Mouse (Mus musculus): ENCODE data around the gene Frmpd1. TPM values are rescaled to one million over a fixed set of nuclear protein-coding genes. Genes with fewer than 3 reads are reported as not detected.
A peak's percentile ranks its signal among the peaks of the same experiment; 100 is the strongest.

The Frmpd1 gene
- polyA plus RNA-seq, 1 experiment from 2014 or later, result 0.42 TPM

- no peaks in the 10 kb centered on the region for H3K36me3 ChIP-seq (ENCODE audit: control insufficient read depth, insufficient read depth)
- WGBS, result 48% methylated on average over 3 of the region's 3 CpGs
- no peak overlapping the region for H3K4me3 ChIP-seq (replicated peaks; ENCODE audit: low read length)
- no peaks in the 10 kb centered on the region for H3K9me3 ChIP-seq (ENCODE audit: control insufficient read depth, low read length)
- ATAC-seq, result no peak
- H3K27me3 ChIP-seq (replicated peaks; ENCODE audit: control insufficient read depth, insufficient read depth, low read length), result no peaks in the 10 kb centered on the region
- H3K27ac ChIP-seq (ENCODE audit: low read length), result no peak overlapping the region
- no peak overlapping the region for H3K9ac ChIP-seq (replicated peaks; ENCODE audit: low read depth, low read length)
- no peak overlapping the region for H3K4me2 ChIP-seq (ENCODE audit: low read length)
- H3K4me1 ChIP-seq (replicated peaks; ENCODE audit: control insufficient read depth, insufficient read depth, low read length), result no peaks in the 10 kb centered on the region
Measured at GRCm38 (mm10) chr4:45286318-45286717, 101.6 kb downstream of the Frmpd1 start.

GRCm38 (mm10) chr4:45287906-45288305 is 103.2 kb downstream of the Frmpd1 start:
- Histone ChIP-seq H3K27ac (ENCODE audit: low read length) (no peak overlapping the region), H3K4me2 (ENCODE audit: low read length) (no peak overlapping the region), H3K4me3 (replicated peaks; ENCODE audit: low read length) (no peak overlapping the region), H3K9ac (replicated peaks; ENCODE audit: low read depth, low read length) (no peak overlapping the region), H3K27me3 (replicated peaks; ENCODE audit: control insufficient read depth, insufficient read depth, low read length) (no peaks in the 10 kb centered on the region), H3K9me3 (ENCODE audit: control insufficient read depth, low read length) (no peaks in the 10 kb centered on the region), H3K4me1 (replicated peaks; ENCODE audit: control insufficient read depth, insufficient read depth, low read length) (no peaks in the 10 kb centered on the region), H3K36me3 (ENCODE audit: control insufficient read depth, insufficient read depth) (no peaks in the 10 kb centered on the region)
- 75% methylated on average over 5 of the region's 5 CpGs for WGBS
- ATAC-seq, result no peak

GRCm38 (mm10) chr4:45296662-45297564 is 112.2 kb downstream of the Frmpd1 start, which contains the start of gene Trmt10b:
TSS of gene Trmt10b (plus strand) at chr4:45297127.
- H3K9ac ChIP-seq (replicated peaks; ENCODE audit: low read depth, low read length), result peak within 1 kb of the TSS; percentile 63
- peak within 1 kb of the TSS; percentile 59 for H3K4me3 ChIP-seq (replicated peaks; ENCODE audit: low read length)
- peak; percentile 96 for ATAC-seq
- WGBS, result 21% methylated on average over 27 of the region's 27 CpGs
- H3K4me1 ChIP-seq (replicated peaks; ENCODE audit: control insufficient read depth, insufficient read depth, low read length), result peaks cover 8% of the 10 kb centered on the region
- peak within 1 kb of the TSS; percentile 72 for H3K4me2 ChIP-seq (ENCODE audit: low read length)
- H3K27me3 ChIP-seq (replicated peaks; ENCODE audit: control insufficient read depth, insufficient read depth, low read length), result no peaks in the 10 kb centered on the region
- H3K36me3 ChIP-seq (ENCODE audit: control insufficient read depth, insufficient read depth), result peaks cover 7% of the 10 kb centered on the region
- H3K27ac ChIP-seq (ENCODE audit: low read length), result no peak within 1 kb of the TSS
- H3K9me3 ChIP-seq (ENCODE audit: control insufficient read depth, low read length), result no peaks in the 10 kb centered on the region

DNA sequence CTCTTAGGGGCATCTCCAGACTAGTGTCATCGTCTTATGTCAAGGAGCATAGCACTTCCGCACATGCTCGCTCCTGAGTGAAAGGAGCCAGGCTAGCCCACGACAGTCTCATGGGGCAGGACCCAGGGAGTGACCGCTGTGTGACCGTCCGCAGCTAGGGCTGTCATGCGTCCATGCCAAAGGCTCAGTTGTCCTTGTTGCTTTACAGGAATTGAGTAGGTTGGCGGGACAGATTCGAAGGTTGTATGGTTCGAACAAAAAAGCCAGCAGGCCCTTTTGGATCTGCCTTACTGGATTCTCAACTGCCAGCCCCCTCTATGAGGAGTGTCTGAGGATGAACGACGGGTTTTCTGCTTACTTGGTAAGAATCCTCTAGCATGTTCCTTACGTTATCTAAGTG is 120.9 kb downstream of the Frmpd1 start:
- Histone ChIP-seq H3K4me1 (replicated peaks; ENCODE audit: control insufficient read depth, insufficient read depth, low read length) (no peaks in the 10 kb centered on the region), H3K4me2 (ENCODE audit: low read length) (no peak overlapping the region), H3K9ac (replicated peaks; ENCODE audit: low read depth, low read length) (no peak overlapping the region), H3K4me3 (replicated peaks; ENCODE audit: low read length) (no peak overlapping the region), H3K27ac (ENCODE audit: low read length) (no peak overlapping the region), H3K27me3 (replicated peaks; ENCODE audit: control insufficient read depth, insufficient read depth, low read length) (no peaks in the 10 kb centered on the region), H3K9me3 (ENCODE audit: control insufficient read depth, low read length) (no peaks in the 10 kb centered on the region), H3K36me3 (ENCODE audit: control insufficient read depth, insufficient read depth) (peaks cover 46% of the 10 kb centered on the region)
- WGBS, result 98% methylated on average over 14 of the region's 14 CpGs
- ATAC-seq, result no peak

DNA sequence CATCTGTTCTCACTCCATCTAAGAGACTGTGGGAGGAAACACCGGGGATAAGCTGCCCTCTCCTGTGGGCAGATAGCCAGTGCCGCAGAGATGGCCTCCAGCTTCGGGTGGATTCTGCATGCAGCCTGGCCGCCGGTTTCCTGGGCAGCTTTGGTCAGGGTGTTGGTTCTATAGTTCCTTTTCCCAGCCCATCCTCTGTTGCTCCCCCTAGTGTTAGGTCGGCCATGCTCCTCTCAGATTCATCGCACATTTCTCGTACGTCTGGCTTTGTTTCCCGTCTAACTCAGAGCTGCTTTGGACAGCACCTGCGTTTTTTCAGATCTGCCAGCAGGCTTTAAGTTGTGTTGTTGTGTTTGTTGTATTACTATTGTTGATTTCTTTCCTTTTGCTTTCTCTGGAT is 123.4 kb downstream of the Frmpd1 start:
- Histone ChIP-seq H3K4me3 (replicated peaks; ENCODE audit: low read length) (no peak overlapping the region), H3K4me2 (ENCODE audit: low read length) (no peak overlapping the region), H3K9me3 (ENCODE audit: control insufficient read depth, low read length) (no peaks in the 10 kb centered on the region), H3K27me3 (replicated peaks; ENCODE audit: control insufficient read depth, insufficient read depth, low read length) (no peaks in the 10 kb centered on the region), H3K27ac (ENCODE audit: low read length) (no peak overlapping the region), H3K36me3 (ENCODE audit: control insufficient read depth, insufficient read depth) (peaks cover 34% of the 10 kb centered on the region), H3K4me1 (replicated peaks; ENCODE audit: control insufficient read depth, insufficient read depth, low read length) (no peaks in the 10 kb centered on the region), H3K9ac (replicated peaks; ENCODE audit: low read depth, low read length) (no peak overlapping the region)
- ATAC-seq, result no peak
- WGBS, result 27% methylated on average over 11 of the region's 11 CpGs

DNA sequence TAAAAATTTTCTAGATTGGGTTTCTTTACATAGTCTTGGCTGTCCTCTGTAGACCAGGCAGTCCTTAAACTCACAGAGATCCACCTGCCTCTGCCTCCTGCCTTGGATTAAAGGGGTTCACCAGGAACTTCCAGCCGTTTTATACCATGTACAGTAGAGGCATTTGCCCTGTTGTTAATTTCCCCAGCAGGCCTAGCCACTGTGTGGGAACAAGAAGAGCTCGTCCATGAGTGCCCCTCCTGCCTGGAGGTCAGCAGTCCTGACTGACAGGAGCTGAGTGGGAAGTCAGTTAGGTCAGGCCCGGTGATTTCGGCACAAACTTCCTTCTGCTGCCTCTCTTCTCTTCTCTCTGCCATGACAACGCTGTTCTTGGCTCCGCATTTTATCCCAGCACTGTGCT is 123.9 kb downstream of the Frmpd1 start:
- ATAC-seq, result no peak
- Histone ChIP-seq H3K27me3 (replicated peaks; ENCODE audit: control insufficient read depth, insufficient read depth, low read length) (no peaks in the 10 kb centered on the region), H3K4me2 (ENCODE audit: low read length) (no peak overlapping the region), H3K4me3 (replicated peaks; ENCODE audit: low read length) (no peak overlapping the region), H3K9me3 (ENCODE audit: control insufficient read depth, low read length) (no peaks in the 10 kb centered on the region), H3K9ac (replicated peaks; ENCODE audit: low read depth, low read length) (no peak overlapping the region), H3K27ac (ENCODE audit: low read length) (no peak overlapping the region), H3K4me1 (replicated peaks; ENCODE audit: control insufficient read depth, insufficient read depth, low read length) (no peaks in the 10 kb centered on the region), H3K36me3 (ENCODE audit: control insufficient read depth, insufficient read depth) (peaks cover 34% of the 10 kb centered on the region)
- WGBS, result 91% methylated on average over 6 of the region's 6 CpGs

- no peaks in the 10 kb centered on the region for H3K4me1 ChIP-seq (replicated peaks; ENCODE audit: control insufficient read depth, insufficient read depth, low read length)
- H3K36me3 ChIP-seq (ENCODE audit: control insufficient read depth, insufficient read depth), result peaks cover 25% of the 10 kb centered on the region
- no peak overlapping the region for H3K4me2 ChIP-seq (ENCODE audit: low read length)
- no peak for ATAC-seq
- H3K9ac ChIP-seq (replicated peaks; ENCODE audit: low read depth, low read length), result no peak overlapping the region
- no peak overlapping the region for H3K27ac ChIP-seq (ENCODE audit: low read length)
- no peak overlapping the region for H3K4me3 ChIP-seq (replicated peaks; ENCODE audit: low read length)
- no peaks in the 10 kb centered on the region for H3K9me3 ChIP-seq (ENCODE audit: control insufficient read depth, low read length)
- no peaks in the 10 kb centered on the region for H3K27me3 ChIP-seq (replicated peaks; ENCODE audit: control insufficient read depth, insufficient read depth, low read length)
- WGBS, result 100% methylated on average over 2 of the region's 2 CpGs
Measured at GRCm38 (mm10) chr4:45311056-45311455, 126.4 kb downstream of the Frmpd1 start.

DNA sequence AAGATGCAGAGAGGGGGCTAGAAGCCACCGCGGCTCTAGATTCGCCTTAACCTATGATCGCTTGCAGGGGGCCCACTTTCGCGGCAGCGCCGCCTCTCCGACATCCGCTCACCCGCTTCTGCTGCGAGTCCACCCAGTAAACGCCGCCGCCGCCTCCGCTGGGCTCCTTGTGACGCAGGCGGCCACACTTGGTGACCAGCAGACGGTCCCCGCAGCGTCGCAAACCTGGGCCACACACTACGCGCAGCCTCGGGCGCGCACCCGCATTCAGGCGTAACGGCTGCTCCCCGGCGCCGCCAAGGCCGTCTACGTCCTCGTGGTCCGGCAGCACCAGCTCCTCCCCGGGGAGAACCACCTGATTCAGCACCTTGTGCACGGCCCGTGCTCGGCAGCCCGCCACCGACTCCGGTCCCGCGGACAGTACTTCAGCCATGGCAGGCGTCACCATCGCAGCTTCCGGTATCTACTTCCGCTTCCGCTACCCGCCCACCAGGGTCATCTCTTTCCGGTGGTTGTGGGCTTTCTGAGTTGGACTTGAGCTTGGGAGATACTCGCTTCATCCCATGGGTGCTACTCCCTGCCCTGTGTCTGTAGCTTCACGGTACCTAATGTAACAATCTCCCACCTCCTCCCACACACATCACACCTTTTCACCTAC is 135.6 kb downstream of the Frmpd1 start:
- WGBS, result under 1% methylated on average over 56 of the region's 56 CpGs
- peaks cover 7% of the 10 kb centered on the region; the same call in 1 of the 2 replicates for H3K36me3 ChIP-seq (ENCODE audit: control insufficient read depth, insufficient read depth)
- peak; percentile 92 for ATAC-seq
- H3K4me2 ChIP-seq (ENCODE audit: low read length), result peak overlapping the region; percentile 80
- H3K9ac ChIP-seq (replicated peaks; ENCODE audit: low read depth, low read length), result peak overlapping the region; percentile 92
- H3K4me1 ChIP-seq (replicated peaks; ENCODE audit: control insufficient read depth, insufficient read depth, low read length), result peaks cover 18% of the 10 kb centered on the region
- H3K27ac ChIP-seq (ENCODE audit: low read length), result peak overlapping the region; percentile 67
- peaks cover 10% of the 10 kb centered on the region for H3K27me3 ChIP-seq (replicated peaks; ENCODE audit: control insufficient read depth, insufficient read depth, low read length)
- H3K9me3 ChIP-seq (ENCODE audit: control insufficient read depth, low read length), result no peaks in the 10 kb centered on the region
- peak overlapping the region; percentile 88 for H3K4me3 ChIP-seq (replicated peaks; ENCODE audit: low read length)

GRCm38 (mm10) chr4:45331139-45331538 is 146.5 kb downstream of the Frmpd1 start:
- Histone ChIP-seq H3K36me3 (ENCODE audit: control insufficient read depth, insufficient read depth) (no peaks in the 10 kb centered on the region), H3K9me3 (ENCODE audit: control insufficient read depth, low read length) (no peaks in the 10 kb centered on the region), H3K4me3 (replicated peaks; ENCODE audit: low read length) (no peak overlapping the region), H3K4me2 (ENCODE audit: low read length) (no peak overlapping the region), H3K9ac (replicated peaks; ENCODE audit: low read depth, low read length) (no peak overlapping the region), H3K27ac (ENCODE audit: low read length) (no peak overlapping the region), H3K27me3 (replicated peaks; ENCODE audit: control insufficient read depth, insufficient read depth, low read length) (no peaks in the 10 kb centered on the region), H3K4me1 (replicated peaks; ENCODE audit: control insufficient read depth, insufficient read depth, low read length) (no peaks in the 10 kb centered on the region)
- 66% methylated on average over 7 of the region's 7 CpGs for WGBS
- ATAC-seq, result no peak
